Mouse (Mus musculus): ENCODE results near the gene Dido1.

DNA sequence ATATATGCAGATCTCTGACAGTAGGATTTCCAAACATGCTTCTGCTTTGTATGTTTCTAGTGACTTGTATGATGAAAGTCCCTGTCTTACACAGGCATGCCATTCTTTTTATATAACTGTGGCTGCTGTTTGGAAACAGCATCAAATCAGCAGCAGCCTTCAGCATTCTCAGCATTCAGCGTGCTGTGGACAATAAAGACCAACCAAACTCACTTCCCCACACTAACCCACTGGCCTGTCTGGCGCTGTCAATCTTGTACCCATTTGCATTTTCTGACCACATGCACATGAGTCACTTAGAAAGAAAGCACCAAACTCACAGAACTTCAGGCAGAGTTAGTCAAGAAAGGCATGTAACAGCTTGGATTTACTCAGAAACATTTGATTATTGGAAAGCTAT, 14.6 kb downstream of the Dido1 start:
- TF ChIP-seq CTCF (IDR thresholded peaks at IDR 0.05; ENCODE audit: borderline replicate concordance, control insufficient read depth, extremely low read depth, insufficient read depth, low read length, poor library complexity) (no peak), POLR2A (IDR thresholded peaks at IDR 0.05; ENCODE audit: control insufficient read depth, extremely low read depth, insufficient read depth, low read length, poor library complexity) (no peak)

All from thymus, adult 2 months (tissue).